Mouse (Mus musculus): ENCODE measurements at regions not wholly inside any gene's neighbourhood (a gene's known extent, or its start where the extent isn't known, plus 50 kb on each side); places are given as distances from the start of the nearest gene placed in this dataset.

GRCm38 (mm10) chr4:10774557-10775215 lies 99.6 kb upstream of the 2610301B20Rik start:
- no peak for DNase-seq

- no peak for DNase-seq
These were observed 87.6 kb upstream of the 2610301B20Rik start for GRCm38 (mm10) chr4:10786701-10787100.

GRCm38 (mm10) chr4:10788306-10788705 lies 86.0 kb upstream of the 2610301B20Rik start:
- DNase-seq: no peak

- no peak for DNase-seq
These were observed 85.2 kb upstream of the 2610301B20Rik start for GRCm38 (mm10) chr4:10789141-10789540.

GRCm38 (mm10) chr4:10792628-10793027 lies 81.7 kb upstream of the 2610301B20Rik start:
- DNase-seq: no peak

GRCm38 (mm10) chr4:10794471-10794870 lies 79.8 kb upstream of the 2610301B20Rik start:
- no peak for DNase-seq

GRCm38 (mm10) chr4:10800780-10801553 lies 73.3 kb upstream of the 2610301B20Rik start:
- no peak for DNase-seq

GRCm38 (mm10) chr4:10804735-10805134 lies 69.6 kb upstream of the 2610301B20Rik start:
- no peak for DNase-seq

GRCm38 (mm10) chr4:10807260-10807659 lies 67.0 kb upstream of the 2610301B20Rik start:
- DNase-seq: no peak

- no peak for DNase-seq
These were observed 61.4 kb upstream of the 2610301B20Rik start for GRCm38 (mm10) chr4:10812931-10813330.
